Mouse (Mus musculus): ENCODE measurements around the gene Hhipl1. TPM values are rescaled to one million over a fixed set of nuclear protein-coding genes. Genes with fewer than 3 reads are reported as not detected.

The Hhipl1 gene
- polyA plus RNA-seq, 1 experiment from 2014 or later = 0.24 TPM

GRCm38 (mm10) chr12:108333895-108334445 lies 27.9 kb downstream of the Hhipl1 start, which contains the start of gene Cyp46a1:
Cyp46a1 (plus strand) TSS chr12:108334381.
- ATAC-seq (ENCODE audit: low FRiP score, low TSS enrichment) (peak; percentile 93), DNase-seq (ENCODE audit: low spot score) (peak; percentile 100)
- Histone ChIP-seq H3K9me3 (ENCODE audit: control insufficient read depth, low read length) (no peaks in the 10 kb centered on the region), H3K27me3 (ENCODE audit: control insufficient read depth, insufficient read depth, low read length) (no peaks in the 10 kb centered on the region), H3K4me2 (replicated peaks; ENCODE audit: low read depth) (peak within 1 kb of the TSS; percentile 98), H3K36me3 (ENCODE audit: control insufficient read depth, insufficient read depth, low read length) (no peaks in the 10 kb centered on the region), H3K4me3 (ENCODE audit: low read depth, low read length) (peak within 1 kb of the TSS; percentile 60), H3K4me1 (replicated peaks; ENCODE audit: control insufficient read depth, insufficient read depth) (no peaks in the 10 kb centered on the region), H3K27ac (replicated peaks) (peak within 1 kb of the TSS; percentile 70), H3K9ac (ENCODE audit: low read length) (peak within 1 kb of the TSS; percentile 54)
- under 1% methylated on average over 37 of the region's 56 CpGs for WGBS
- TF ChIP-seq CTCF (IDR thresholded peaks at IDR 0.05; ENCODE audit: low read depth) = peak; percentile 62
- no peak for TF ChIP-seq EP300 (optimal IDR thresholded peaks at IDR 0.05)

GRCm38 (mm10) chr12:108334529-108334928 lies 28.5 kb downstream of the Hhipl1 start:
- H3K36me3 ChIP-seq (ENCODE audit: control insufficient read depth, insufficient read depth, low read length) = no peaks in the 10 kb centered on the region
- no peaks in the 10 kb centered on the region for H3K27me3 ChIP-seq (ENCODE audit: control insufficient read depth, insufficient read depth, low read length)
- H3K4me2 ChIP-seq (replicated peaks; ENCODE audit: low read depth) = peak overlapping the region; percentile 98
- DNase-seq (ENCODE audit: low spot score) (no peak), ATAC-seq (ENCODE audit: low FRiP score, low TSS enrichment) (no peak)
- H3K9me3 ChIP-seq (ENCODE audit: control insufficient read depth, low read length) = no peaks in the 10 kb centered on the region
- no peak overlapping the region for H3K27ac ChIP-seq (replicated peaks)
- H3K4me3 ChIP-seq (ENCODE audit: low read depth, low read length) = peak overlapping the region; percentile 60
- TF ChIP-seq CTCF (IDR thresholded peaks at IDR 0.05; ENCODE audit: low read depth) = no peak
- TF ChIP-seq EP300 (optimal IDR thresholded peaks at IDR 0.05) = no peak
- peak overlapping the region; percentile 54 for H3K9ac ChIP-seq (ENCODE audit: low read length)
- 2% methylated on average over 32 of the region's 32 CpGs for WGBS
- H3K4me1 ChIP-seq (replicated peaks; ENCODE audit: control insufficient read depth, insufficient read depth) = no peaks in the 10 kb centered on the region

DNA sequence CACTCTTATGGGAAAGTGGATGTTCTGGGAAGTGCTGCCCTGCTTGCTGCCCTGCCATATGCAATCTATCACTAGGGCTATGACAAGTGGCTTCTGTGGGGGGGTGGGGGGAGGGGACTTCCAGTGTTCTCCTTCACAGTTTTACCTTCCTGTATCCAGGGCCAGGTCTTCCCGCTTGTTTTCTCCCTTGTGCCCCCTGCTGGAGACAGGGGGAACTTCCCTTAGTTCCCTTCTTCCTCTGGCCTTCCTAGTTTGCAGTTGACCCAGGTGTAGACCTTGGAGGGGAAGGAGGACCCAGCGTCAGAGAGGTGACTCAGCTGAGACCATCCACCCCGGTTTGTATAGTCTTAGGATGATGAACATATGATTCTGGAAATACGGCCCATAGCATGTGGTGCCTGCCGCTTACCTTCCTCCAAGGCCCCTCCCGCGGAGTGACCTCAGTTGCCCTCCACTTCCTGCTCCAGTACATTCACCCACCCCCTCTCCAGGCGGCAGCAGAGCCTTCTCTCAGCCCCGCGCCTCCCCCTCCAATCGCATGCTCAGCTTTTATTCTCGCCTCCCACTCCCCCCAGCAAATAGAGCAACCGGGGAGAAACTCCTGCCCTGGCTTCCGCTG lies 32.6 kb downstream of the Hhipl1 start:
- no peak overlapping the region for H3K4me3 ChIP-seq (ENCODE audit: low read depth, low read length)
- H3K9ac ChIP-seq (ENCODE audit: low read length) = no peak overlapping the region
- no peaks in the 10 kb centered on the region for H3K4me1 ChIP-seq (replicated peaks; ENCODE audit: control insufficient read depth, insufficient read depth)
- H3K27ac ChIP-seq (replicated peaks) = no peak overlapping the region
- no peak for ATAC-seq (ENCODE audit: low FRiP score, low TSS enrichment)
- no peak for TF ChIP-seq EP300 (optimal IDR thresholded peaks at IDR 0.05)
- peak; percentile 88 for TF ChIP-seq CTCF (IDR thresholded peaks at IDR 0.05; ENCODE audit: low read depth)
- 26% methylated on average over 14 of the region's 14 CpGs for WGBS
- DNase-seq (ENCODE audit: low spot score) = peak; percentile 73
- H3K36me3 ChIP-seq (ENCODE audit: control insufficient read depth, insufficient read depth, low read length) = no peaks in the 10 kb centered on the region
- no peaks in the 10 kb centered on the region for H3K9me3 ChIP-seq (ENCODE audit: control insufficient read depth, low read length)
- no peaks in the 10 kb centered on the region for H3K27me3 ChIP-seq (ENCODE audit: control insufficient read depth, insufficient read depth, low read length)
- no peak overlapping the region for H3K4me2 ChIP-seq (replicated peaks; ENCODE audit: low read depth)

DNA sequence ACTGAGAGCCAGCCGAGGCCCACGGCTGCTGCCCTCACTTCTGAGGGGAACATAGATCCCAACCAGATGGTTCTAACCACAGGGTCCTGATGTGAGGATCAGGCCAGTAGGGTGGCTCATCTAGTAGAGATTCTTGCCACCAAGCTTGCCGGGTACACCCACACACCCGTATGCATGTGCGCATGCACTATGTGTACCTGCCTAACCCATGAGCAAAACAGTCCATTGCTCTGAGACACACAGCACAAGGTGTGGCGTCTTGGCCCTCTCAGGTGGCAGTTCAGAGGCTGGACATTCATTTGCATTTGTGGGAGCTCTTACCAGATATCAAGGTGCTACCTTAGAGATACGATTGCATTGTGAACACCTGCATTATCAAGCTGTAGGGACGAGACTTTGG lies 42.1 kb downstream of the Hhipl1 start:
- TF ChIP-seq EP300 (optimal IDR thresholded peaks at IDR 0.05) (no peak), CTCF (IDR thresholded peaks at IDR 0.05; ENCODE audit: low read depth) (no peak)
- Histone ChIP-seq H3K4me2 (replicated peaks; ENCODE audit: low read depth) (no peak overlapping the region), H3K27ac (replicated peaks) (no peak overlapping the region), H3K4me1 (replicated peaks; ENCODE audit: control insufficient read depth, insufficient read depth) (no peaks in the 10 kb centered on the region), H3K9me3 (ENCODE audit: control insufficient read depth, low read length) (no peaks in the 10 kb centered on the region), H3K4me3 (ENCODE audit: low read depth, low read length) (no peak overlapping the region), H3K36me3 (ENCODE audit: control insufficient read depth, insufficient read depth, low read length) (no peaks in the 10 kb centered on the region), H3K27me3 (ENCODE audit: control insufficient read depth, insufficient read depth, low read length) (peaks cover under 1% of the 10 kb centered on the region; the same call in 1 of the 2 replicates), H3K9ac (ENCODE audit: low read length) (no peak overlapping the region)
- 71% methylated on average over 8 of the region's 8 CpGs for WGBS
- DNase-seq (ENCODE audit: low spot score) (peak; percentile 46), ATAC-seq (ENCODE audit: low FRiP score, low TSS enrichment) (peak; percentile 87)

- Histone ChIP-seq H3K36me3 (ENCODE audit: control insufficient read depth, insufficient read depth, low read length) (no peaks in the 10 kb centered on the region), H3K9ac (ENCODE audit: low read length) (no peak overlapping the region), H3K4me1 (replicated peaks; ENCODE audit: control insufficient read depth, insufficient read depth) (no peaks in the 10 kb centered on the region), H3K27ac (replicated peaks) (no peak overlapping the region), H3K9me3 (ENCODE audit: control insufficient read depth, low read length) (no peaks in the 10 kb centered on the region), H3K4me2 (replicated peaks; ENCODE audit: low read depth) (no peak overlapping the region), H3K4me3 (ENCODE audit: low read depth, low read length) (no peak overlapping the region), H3K27me3 (ENCODE audit: control insufficient read depth, insufficient read depth, low read length) (peaks cover 3% of the 10 kb centered on the region; the same call in 1 of the 2 replicates)
- 57% methylated on average over 5 of the region's 5 CpGs for WGBS
- TF ChIP-seq CTCF (IDR thresholded peaks at IDR 0.05; ENCODE audit: low read depth) (no peak), EP300 (optimal IDR thresholded peaks at IDR 0.05) (no peak)
- DNase-seq (ENCODE audit: low spot score) (no peak), ATAC-seq (ENCODE audit: low FRiP score, low TSS enrichment) (no peak)
Measured at GRCm38 (mm10) chr12:108349026-108349425, 43.0 kb downstream of the Hhipl1 start.

DNA sequence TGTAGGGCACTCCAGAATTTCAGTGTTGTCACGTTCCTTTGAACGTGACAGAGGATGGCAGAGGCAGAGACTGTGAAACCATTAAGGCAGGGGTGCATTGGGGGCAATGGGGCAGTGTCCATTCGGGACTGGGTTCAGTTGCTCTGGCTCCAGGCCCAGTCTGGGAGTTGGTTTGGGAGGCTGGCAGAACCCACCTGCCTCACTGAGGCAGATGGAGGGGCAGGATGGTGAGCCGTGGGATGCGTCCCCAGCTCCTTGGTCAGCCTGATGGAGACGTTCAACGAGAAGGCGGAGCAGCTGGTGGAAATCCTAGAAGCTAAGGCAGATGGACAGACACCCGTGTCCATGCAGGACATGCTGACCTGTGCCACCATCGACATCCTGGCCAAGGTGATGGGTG lies 44.9 kb downstream of the Hhipl1 start:
- DNase-seq (ENCODE audit: low spot score) = no peak
- 85% methylated on average over 10 of the region's 10 CpGs for WGBS
- H3K27ac ChIP-seq (replicated peaks) = no peak overlapping the region
- no peak for ATAC-seq (ENCODE audit: low FRiP score, low TSS enrichment)
- H3K27me3 ChIP-seq (ENCODE audit: control insufficient read depth, insufficient read depth, low read length) = peaks cover 3% of the 10 kb centered on the region; the same call in 1 of the 2 replicates
- no peak overlapping the region for H3K9ac ChIP-seq (ENCODE audit: low read length)
- no peaks in the 10 kb centered on the region for H3K4me1 ChIP-seq (replicated peaks; ENCODE audit: control insufficient read depth, insufficient read depth)
- H3K4me3 ChIP-seq (ENCODE audit: low read depth, low read length) = no peak overlapping the region
- no peak for TF ChIP-seq CTCF (IDR thresholded peaks at IDR 0.05; ENCODE audit: low read depth)
- TF ChIP-seq EP300 (optimal IDR thresholded peaks at IDR 0.05) = no peak
- H3K9me3 ChIP-seq (ENCODE audit: control insufficient read depth, low read length) = no peaks in the 10 kb centered on the region
- no peak overlapping the region for H3K4me2 ChIP-seq (replicated peaks; ENCODE audit: low read depth)
- H3K36me3 ChIP-seq (ENCODE audit: control insufficient read depth, insufficient read depth, low read length) = no peaks in the 10 kb centered on the region
